Mouse (Mus musculus): ENCODE measurements around the gene Rabgap1l.

DNA sequence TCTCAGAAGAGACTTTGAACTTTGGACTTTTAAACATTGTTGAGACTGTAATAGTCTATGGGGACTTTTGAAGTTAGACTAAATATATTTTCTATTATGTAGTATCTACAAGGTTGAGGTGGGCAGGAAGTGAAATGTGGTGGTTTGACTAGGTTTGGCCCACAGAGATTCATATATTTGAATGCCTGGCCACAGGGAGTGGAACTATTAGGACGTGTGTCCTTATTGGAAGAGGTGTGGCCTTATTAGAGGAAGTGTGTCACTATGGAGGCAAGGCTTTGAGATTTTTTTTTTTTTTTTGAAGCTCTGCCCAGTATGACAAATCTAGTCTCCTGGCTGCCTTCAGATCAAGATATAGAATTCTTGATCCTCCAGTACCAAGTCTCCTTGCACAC is 101.8 kb downstream of the Rabgap1l start:
- TF ChIP-seq POLR2A (IDR thresholded peaks at IDR 0.05; ENCODE audit: low read depth, low read length) (no peak), CTCF (conservative IDR thresholded peaks at IDR 0.05; ENCODE audit: insufficient read depth, insufficient read length, low read depth, low read length) (no peak)
